Mouse (Mus musculus) spleen, postnatal 36 days (tissue): ENCODE results near the gene Tbc1d22a.
A peak's percentile ranks its signal among the peaks of the same experiment; 100 is the strongest.
"Not testable (repeated sequence)": the region's sequence is repeated elsewhere in the genome, so short reads cannot be mapped to it uniquely, and the experiment has no call there.

ENCODE experiments used
- DNase-seq, 2 experiments: peaks; one replicate each; pipeline ENCODE4 v3.0.0; 2022; ENCODE audit warnings: low spot score in 2 of 2, mixed read lengths in 1 of 2

The Tbc1d22a gene

DNA sequence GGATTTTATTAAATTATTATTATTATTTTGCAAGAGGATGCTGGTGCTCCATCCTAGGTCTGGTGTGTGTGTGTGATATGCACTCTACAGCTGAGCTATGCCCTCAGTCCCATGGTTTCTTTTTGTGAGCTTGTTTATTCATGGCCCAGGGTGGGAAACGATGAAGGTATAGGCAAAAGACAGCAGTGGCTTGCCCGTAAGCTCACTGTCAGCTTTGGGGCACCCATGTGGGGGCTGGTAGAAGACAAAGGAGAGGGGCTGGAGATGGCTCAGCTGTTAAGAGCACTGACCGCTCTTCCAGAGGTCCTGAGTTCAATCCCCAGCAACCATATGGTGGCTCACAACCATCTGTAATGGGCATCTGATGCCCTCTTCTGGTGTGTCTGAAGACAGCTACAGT is 32.9 kb upstream of the Tbc1d22a start:
- not testable (repeated sequence) for DNase-seq

DNA sequence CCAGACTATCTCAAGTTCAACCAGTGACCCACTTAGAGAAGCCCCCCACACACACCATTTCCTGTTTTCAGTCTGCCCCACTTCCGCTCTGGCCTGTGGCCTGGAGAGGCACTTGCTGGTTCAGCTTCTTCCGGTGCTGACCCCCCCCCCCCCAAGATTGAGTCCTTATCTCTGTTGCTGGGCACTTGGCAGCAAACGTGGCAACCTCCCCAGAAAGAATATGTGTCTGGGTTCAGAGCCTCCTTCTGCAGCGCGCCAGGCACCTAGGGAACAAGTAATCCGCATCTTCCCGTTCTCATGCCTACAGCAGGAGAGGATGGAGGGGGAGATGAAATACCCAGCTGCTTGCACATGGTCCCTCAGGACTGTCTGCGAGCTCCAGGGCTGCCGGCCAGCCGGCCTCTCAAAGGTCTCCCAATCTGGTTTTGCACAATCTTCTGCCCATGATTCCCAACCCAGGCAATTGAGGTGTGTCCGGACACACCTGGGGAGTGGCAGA is 32.3 kb upstream of the Tbc1d22a start:
- peak; percentile 77 to 84 for DNase-seq

DNA sequence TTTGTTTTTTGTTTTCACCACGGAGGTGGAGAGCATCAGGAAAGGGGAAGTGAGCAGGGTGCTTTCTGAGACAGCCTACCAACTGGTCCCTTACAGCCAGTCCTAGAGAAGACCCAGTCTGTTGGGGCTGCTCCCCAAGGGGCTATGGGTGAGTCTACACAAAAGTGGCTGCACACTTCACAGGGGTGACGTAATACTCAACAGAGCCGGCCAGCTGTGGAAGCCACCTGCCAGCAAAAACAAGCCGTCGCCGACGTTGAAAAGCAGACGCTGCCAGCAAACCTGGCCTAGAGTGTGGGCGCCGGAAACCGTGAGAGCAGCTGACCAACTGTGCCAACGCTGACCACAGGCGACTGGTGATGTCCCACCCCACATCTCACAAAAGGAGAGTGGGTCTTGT is 31.6 kb upstream of the Tbc1d22a start:
- peak; percentile 95 for DNase-seq

DNA sequence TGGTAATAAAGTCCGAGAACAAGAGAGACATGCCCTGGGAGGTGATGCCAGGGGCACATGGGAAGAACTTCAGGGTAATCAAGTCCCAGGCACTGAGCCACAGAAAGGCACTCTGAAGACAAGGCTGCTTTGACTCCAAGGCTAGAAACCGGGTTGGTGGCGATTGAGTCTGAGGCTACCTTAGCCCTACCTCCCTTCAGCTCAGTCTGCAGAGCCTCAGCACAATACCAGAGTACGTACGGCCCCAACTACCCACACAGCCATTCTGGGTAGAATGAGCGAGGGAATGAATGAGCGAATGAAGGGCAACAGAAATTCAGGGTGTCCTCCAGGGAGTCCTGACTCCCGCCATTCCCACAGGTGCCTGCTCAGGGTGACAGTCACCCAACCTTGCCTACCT is 30.8 kb upstream of the Tbc1d22a start:
- no peak for DNase-seq

DNA sequence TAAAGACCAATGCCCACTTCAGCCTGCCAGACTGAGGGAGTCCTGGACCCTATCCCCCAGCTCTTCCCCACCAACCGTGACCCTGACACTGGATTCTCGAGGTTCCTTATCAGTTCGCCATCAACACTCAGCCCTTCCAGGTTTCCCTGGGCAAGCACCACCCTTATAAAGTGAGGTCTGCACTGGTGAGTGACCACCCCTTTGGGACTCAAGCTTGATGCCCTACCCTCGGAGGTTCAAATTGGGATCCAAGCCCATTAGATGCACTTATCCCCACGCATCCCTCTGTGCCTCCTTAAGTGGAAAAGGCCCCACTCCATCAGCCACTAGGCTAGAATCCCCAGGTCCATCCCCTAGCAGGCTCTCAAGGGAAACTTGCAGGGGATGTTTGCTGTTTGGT is 30.2 kb upstream of the Tbc1d22a start:
- no peak for DNase-seq

DNA sequence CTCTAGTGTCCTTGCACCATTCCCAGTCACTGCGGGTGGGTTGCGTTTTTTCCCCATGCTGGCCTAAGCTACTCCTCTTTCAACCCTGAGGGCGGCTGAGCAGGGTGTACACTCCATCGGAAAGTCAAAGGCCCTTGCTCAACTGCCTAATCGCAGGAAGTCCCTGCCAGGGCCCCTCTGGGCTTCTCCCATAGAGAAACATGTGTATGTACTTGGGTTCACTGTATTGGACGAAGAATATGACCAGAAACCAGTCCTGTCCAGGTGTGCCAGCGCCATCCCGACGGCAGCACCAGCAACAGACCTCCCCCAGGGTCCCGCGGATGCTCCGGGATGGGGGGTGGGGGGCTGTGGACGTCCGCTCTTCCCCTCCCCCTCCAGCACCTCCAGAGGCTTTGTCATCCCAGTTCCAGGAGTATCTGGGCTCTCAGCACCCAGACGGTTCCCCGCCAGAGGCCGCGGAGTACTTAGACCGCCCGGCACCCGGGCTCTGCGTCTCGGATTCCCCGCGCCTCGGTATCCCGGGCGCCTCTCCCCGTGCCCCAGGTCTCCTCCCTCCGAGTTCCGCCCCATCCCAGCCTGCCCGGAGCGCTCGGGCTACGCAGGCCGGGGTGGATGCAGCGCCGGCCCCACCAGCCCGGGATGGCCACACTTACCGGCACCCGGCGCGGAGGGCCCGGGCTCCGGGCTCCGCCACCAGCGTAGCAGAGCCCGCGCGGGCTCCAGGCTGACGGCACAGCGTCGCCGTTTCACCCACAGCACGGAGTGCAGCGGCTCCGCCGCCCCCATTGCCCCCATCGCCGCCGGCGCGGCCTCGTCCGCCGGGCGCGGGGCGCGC is 29.2 kb upstream of the Tbc1d22a start:
- DNase-seq = peak; percentile 57 to 59

DNA sequence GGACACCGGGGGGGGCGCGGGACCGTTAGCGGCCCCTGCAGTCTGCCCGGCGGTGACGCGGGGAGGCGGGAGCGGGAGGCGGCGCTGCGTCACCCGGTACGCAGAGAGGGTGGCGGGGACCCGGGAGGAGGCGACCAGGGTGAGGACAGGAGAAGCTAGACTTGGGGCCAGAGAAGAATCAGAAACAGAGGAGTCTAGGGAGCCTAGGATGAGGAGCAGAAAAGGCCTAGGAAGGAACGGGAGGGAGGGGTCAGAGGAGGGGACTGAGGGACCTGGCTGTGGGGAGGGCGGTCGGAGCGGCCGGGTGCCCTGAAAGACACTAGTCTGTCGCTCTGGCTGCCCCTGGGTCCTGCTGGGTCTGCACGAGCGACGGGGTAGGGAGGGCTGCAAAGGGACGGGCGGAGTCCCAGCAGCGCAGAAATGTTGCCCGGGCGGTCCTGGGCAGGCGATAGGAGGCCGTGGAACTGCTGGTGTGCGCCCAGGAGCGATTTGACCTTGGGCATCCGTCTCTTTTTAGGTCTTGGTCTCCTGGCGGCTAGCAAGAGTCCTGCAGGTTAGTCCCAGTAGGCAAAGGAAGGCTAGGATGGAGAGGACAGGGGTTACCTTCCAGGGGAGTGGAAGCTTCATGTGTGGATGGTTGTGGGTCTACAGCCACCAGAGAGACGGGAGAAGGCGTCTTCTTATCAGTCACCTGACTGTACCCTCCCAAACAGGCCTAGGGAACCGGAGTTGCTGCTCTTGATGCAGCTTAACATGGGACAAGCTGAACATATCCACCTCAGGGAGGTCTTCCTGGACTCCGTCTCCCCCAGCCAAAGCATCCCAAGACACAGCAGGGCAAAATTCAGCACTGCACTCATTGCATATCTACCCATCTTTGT is 28.3 kb upstream of the Tbc1d22a start, which contains the start of gene Cerk:
Cerk (minus strand) TSS at position 453 of the 881 bp plus-strand sequence.
- peak; percentile 81 to 83 for DNase-seq

DNA sequence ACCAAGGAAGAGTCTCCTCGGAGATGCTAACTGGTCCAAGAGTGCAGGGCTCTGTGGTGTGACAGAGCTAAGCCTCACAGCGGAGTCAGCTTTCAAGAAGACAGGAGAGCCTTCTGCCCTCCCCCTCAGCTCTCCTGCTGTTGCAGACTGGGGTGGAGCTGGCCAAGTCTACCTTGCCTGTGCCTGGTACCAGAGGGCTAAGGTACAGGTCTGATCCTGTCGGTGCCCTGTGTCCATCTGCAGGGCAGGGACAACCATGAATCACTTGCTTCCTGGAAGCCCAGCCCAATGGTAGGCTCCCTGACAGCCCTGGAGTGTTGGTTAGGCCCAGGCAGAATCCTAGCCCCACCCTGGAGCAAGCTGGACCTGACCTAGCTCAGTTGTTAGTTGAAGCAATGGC is 27.6 kb upstream of the Tbc1d22a start:
- DNase-seq = no peak

DNA sequence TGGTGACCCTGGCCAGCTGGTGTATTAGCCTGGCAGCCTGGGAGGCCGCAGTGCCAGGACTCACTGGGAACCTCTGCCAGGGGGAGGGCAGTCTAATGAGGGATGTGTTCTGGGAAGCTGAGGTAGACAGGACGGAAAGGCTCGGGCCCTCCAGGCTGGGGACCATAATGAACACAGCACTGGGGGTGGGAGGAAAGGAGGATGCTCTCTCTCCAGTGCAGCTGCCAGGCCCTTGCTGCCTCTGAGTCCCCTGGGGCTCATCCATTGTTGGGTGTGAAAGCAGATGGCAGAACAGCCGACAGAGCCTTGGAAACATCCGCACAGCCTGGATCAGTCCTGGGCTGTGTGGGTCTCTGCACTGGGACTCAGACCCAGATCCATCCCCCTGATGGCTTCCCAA is 26.1 kb upstream of the Tbc1d22a start:
- no peak for DNase-seq

DNA sequence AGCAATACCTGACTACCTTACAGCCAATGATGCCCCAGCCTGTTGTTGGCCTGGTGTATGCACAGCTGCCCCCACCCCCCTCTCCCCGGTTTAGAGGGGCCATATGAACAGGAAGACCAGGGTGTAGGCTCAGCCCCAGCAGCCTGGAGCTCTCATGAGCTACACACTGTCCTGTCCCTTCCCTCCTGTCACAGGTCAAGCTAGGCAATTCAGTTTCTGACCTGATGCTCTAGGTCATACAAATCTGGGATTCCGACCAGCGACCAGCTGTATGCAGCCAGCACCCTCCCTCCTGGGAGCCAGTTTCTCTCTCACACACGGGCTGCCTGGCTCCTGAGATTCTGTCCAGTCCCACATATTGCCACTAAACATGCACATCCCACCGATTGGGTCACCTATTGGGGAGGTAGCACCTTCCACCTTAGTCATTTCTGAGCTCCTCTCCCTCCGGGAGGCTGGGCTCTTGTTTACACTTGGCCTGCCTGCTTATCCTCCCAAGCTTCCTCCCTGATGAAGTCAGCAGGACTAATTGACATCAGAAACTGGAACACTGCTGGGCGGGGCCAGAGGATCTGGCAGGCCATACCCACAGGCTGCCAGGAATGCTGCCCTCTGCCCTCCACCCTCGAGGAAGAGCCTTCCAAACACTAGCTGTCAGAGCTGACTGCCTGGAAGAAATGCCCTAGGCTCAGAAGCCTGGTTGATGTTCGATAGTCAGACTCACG is 25.4 kb upstream of the Tbc1d22a start:
- DNase-seq = no peak

DNA sequence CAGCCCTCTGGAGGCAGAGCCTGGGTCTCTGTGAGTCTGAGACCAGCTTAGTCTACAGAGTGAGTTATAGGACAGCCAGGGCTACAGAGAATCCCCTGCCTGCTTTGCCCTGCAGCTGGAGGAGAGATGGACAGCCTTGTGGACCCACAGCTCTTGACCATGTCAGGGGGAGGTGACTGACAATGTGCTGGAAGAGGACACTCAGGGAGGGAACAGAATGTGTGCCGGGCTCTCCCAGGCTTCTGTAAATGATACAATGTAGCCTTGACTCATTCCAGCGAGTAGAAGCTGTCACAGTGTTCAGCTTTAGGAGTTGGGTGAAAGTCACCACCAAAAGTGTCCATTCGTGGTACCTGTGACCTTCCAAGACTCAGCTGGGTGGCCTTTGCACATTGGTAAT is 23.9 kb upstream of the Tbc1d22a start:
- no peak for DNase-seq

DNA sequence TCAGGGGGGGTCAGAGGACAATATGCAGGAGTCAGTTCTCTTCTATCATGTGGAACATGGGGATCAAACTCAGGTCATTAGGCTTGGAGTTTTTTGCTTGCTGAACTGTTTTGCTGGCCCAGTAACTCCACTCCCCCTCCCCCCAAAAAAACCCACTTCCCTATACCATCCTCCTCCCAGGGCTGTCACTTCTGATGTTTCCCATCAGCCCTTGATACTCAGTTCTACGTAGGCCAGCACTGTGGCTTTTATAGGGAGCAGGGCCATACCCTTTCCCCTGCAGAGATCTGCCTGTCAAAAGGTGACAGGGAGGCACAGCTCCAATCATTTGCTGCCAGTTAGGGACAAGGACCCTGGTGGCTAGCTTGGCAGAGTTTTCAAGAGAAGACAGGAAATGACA is 22.8 kb upstream of the Tbc1d22a start:
- DNase-seq = peak; percentile 55 to 63

DNA sequence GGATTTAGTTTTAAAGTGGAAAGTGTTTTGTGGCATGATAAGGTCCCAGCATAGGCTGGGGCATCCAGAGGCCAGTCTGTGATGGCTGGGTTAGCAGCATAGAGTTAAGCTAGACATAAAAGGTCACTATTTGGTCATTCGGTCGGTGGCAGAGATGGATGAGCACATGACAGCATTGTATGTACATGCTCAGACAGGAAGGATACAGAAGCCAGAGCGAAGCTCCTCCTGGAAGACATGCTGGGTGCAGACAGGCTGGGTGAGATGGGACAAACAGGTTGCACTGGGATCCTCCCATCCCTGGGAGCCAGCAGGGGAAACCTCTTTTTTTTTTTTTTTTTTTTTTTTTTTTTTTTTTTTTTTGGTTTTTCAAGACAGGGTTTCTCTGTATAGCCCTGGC is 22.3 kb upstream of the Tbc1d22a start:
- DNase-seq = no peak

DNA sequence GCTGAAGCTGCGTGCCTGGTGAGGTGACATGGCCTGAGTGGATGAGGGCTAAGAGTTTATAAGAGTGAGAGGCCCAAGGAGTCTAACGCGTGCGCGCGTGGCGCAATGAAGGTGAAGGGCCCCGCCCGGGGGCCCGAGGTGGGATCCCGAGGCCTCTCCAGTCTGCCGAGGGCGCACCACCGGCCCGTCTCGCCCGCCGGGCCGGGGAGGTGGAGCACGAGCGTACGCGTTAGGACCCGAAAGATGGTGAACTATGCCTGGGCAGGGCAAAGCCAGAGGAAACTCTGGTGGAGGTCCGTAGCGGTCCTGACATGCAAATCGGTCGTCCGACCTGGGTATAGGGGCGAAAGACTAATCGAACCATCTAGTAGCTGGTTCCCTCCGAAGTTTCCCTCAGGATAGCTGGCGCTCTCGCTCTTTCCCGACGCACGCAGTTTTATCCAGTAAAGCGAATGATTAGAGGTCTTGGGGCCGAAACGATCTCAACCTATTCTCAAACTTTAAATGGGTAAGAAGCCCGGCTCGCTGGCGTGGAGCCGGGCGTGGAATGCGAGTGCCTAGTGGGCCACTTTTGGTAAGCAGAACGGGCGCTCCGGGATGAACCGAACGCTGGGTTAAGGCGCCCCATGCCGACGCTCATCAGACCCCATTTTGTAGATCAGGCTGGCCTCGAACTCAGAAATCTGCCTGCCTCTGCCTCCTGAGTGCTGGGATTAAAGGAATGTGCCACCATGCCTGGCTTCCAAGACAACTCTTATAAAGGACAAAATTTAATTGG is 19.4 kb upstream of the Tbc1d22a start:
- DNase-seq = not testable (repeated sequence)

DNA sequence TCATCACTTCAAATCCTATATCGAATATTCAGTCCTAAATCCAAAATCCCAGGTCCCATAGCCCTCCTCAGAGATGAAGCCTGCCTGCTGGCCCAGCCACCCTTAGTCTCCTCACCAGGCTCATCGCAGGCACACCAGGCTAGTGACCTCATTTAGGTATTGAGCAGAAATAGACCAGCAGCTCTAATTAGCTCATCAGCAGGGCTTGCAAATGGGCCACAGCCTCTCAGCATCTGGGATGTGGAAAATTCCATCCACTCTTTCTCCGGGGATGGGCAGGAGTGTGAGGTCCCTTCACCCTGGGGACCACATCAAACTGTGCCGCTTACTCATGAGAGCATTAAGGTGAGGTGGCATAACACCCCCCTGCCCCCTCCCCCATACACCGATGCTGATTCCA is 15.2 kb upstream of the Tbc1d22a start:
- no peak for DNase-seq

DNA sequence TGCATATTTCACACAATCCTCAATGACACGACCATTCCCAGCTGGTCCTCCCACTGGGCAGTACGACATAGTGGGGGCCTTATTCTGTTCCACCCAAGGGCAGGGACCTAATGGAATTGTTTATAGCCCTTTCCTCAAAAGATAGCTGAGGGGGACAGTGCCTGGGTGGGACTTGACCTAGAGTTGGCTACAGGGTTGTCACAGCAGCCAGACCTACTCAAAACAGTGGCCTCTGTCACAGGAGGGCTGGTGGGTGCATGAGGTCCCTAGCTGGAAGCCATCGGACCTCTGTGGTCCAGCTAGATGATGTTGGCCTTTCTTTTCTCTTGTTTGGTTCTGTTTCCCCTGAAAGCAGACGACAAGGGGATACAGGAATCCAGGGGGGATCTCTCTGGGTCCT is 14.8 kb upstream of the Tbc1d22a start:
- DNase-seq = no peak

DNA sequence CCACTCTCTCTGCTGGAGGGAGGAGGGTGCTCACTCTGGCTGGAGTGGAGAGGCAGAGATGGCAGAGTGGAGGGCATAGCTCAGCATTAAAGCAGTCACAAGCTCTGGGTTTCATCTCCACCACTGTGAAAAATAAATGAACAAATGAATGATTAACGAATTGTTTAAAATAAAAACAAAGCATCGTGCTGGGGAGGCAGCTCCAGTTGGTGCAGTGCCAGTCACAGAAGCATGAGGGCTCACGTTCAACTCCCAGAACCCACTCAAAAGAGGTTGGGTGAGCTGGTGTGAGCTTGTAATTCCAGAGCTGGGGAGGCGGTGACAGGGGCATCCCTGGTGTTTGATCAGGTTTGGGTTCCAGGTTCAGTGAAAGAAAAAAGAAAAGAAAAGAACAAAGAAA is 14.1 kb upstream of the Tbc1d22a start:
- no peak for DNase-seq

DNA sequence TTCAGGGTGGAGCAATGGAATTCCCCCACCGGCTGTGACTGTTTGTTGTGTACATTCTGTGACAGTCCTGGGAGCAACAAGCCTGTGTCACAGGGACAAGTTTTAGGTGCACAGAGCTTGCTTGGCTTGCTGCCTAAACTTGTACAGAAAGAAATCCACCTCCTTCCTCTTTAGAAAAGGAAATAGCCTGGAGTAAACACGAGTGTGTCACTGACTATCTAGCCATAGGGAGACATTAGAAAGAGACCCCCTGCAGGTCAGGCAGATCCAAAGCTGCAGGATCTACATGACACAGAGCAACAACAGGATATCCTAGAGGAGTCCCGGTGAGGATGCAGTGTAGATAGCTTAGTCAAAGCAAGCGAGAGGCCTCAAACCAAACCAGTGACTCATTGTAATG is 13.2 kb upstream of the Tbc1d22a start:
- no peak for DNase-seq

DNA sequence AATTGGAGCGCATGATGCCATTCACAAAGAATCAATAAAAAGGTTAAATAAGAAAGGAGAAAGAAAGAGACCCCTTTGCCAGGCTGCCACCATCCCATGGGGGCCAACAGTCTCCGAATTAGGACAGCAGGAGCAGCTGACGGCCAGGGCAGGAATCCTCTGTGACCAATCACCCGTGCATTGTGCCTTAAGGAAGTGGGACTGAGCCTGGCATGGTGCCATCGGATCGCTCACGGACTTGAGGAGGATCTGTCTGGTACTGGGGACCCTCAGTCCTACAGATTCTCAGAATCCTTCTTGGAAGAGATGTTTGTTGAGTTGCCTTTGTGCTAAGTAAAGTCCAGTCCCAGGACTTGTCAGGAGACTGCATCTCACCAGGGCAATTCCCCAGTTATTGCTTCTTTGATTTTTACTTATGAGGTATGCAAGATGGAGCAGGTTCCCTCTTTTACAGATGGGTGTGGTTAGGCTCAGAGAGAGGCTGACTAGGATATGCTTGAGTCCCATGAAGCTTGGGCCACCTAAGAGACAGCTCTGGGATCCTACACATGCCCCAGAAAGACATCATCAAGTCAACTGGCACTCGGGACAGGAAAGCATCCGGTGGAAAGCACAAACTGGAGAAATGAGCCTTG is 12.4 kb upstream of the Tbc1d22a start:
- DNase-seq = no peak

DNA sequence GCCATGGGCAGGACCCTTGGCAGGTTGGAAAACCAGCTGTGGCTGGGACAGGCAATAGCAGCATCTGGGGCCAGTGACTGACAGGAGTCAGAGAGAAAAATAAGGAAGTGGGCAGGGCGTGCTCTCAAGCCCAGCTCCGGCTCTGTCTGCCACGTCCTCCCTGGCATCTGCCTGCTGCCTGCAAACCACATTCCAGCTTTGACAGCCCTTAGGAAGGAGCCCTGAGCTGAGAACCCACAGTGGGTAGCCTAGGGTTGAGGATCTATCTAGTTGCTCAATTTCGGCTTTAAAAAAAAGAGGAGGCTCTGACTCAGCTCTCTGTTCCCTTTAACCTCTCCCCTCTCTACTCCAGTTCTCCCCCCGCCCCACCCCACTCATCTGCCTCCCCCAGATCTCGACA is 11.6 kb upstream of the Tbc1d22a start:
- peak; percentile 74 to 76 for DNase-seq
